Mouse (Mus musculus): ENCODE data around the gene Sfswap.
"Not testable (repeated sequence)": the region's sequence is repeated elsewhere in the genome, so short reads cannot be mapped to it uniquely, and the experiment has no call there.

Sfswap gene

GRCm38 (mm10) chr5:129584583-129585541, 83.8 kb downstream of the Sfswap start:
- DNase-seq (ENCODE audit: low read depth, low spot score), result no peak

- DNase-seq (ENCODE audit: low read depth, low spot score), result no peak
Measured at GRCm38 (mm10) chr5:129586016-129586415, 85.0 kb downstream of the Sfswap start.

GRCm38 (mm10) chr5:129586471-129586870, 85.5 kb downstream of the Sfswap start:
- no peak for DNase-seq (ENCODE audit: low read depth, low spot score)

GRCm38 (mm10) chr5:129590915-129591314, 89.9 kb downstream of the Sfswap start:
- no peak for DNase-seq (ENCODE audit: low read depth, low spot score)

- peak; percentile 57 for DNase-seq (ENCODE audit: low read depth, low spot score)
Measured at GRCm38 (mm10) chr5:129594116-129595114, 93.4 kb downstream of the Sfswap start.

- DNase-seq (ENCODE audit: low read depth, low spot score), result no peak
Measured at GRCm38 (mm10) chr5:129602071-129602487, 101.1 kb downstream of the Sfswap start.

GRCm38 (mm10) chr5:129607476-129607875, 106.5 kb downstream of the Sfswap start:
- DNase-seq (ENCODE audit: low read depth, low spot score), result no peak

GRCm38 (mm10) chr5:129611060-129611459, 110.0 kb downstream of the Sfswap start:
- peak; percentile 55 for DNase-seq (ENCODE audit: low read depth, low spot score)

- DNase-seq (ENCODE audit: low read depth, low spot score), result not testable (repeated sequence)
Measured at GRCm38 (mm10) chr5:129620600-129620999, 119.6 kb downstream of the Sfswap start.
